Mouse (Mus musculus) stomach, postnatal 0 days (tissue): Measurements from ENCODE around the gene Sec24c. TPM values are rescaled to one million over a fixed set of nuclear protein-coding genes. Genes with fewer than 3 reads are reported as not detected.

Source experiments
- ATAC-seq: fragments of 200-750 bp; cut with Nextera tagmentation; 2 replicates; pipeline ENCODE4 v1.8.0; 2017; ENCODE audit not compliant: low FRiP score, low TSS enrichment
- DNase-seq: peaks from one replicate; pipeline ENCODE4 v3.0.0-alpha.2; 2016; ENCODE audit warnings: low spot score
- H3K27ac ChIP-seq: fragments of 300-500 bp; sonication (generic); replicated peaks from 2 replicates; pipeline ENCODE4 v1.5.1; 2014; ENCODE audit warnings: mild to moderate bottlenecking, control low read depth
- H3K27me3 ChIP-seq: fragments of 300-500 bp; sonication (generic); 2 replicates; pipeline ENCODE4 v1.6.1; 2014; ENCODE audit warnings: low read length; ENCODE audit not compliant: control insufficient read depth, insufficient read depth
- H3K36me3 ChIP-seq: fragments of 300-500 bp; sonication (generic); 2 replicates; pipeline ENCODE4 v1.6.1; 2014; ENCODE audit warnings: low read length, mixed read lengths; ENCODE audit not compliant: control insufficient read depth, insufficient read depth
- H3K4me1 ChIP-seq: fragments of 300-500 bp; sonication (generic); replicated peaks from 2 replicates; pipeline ENCODE4 v1.6.1; 2014; ENCODE audit warnings: antibody characterized with exemption; ENCODE audit not compliant: control insufficient read depth, insufficient read depth
- H3K4me2 ChIP-seq: fragments of 300-500 bp; sonication (generic); replicated peaks from 2 replicates; pipeline ENCODE4 v1.6.1; 2014; ENCODE audit warnings: low read depth, mild to moderate bottlenecking, control low read depth, moderate library complexity
- H3K4me3 ChIP-seq: fragments of 300-500 bp; sonication (generic); 2 replicates; pipeline ENCODE4 v1.5.1; 2014; ENCODE audit warnings: low read depth, low read length, control low read depth
- H3K9ac ChIP-seq: fragments of 300-500 bp; sonication (generic); 2 replicates; pipeline ENCODE4 v1.6.1; 2014; ENCODE audit warnings: mild to moderate bottlenecking, low read length, control low read depth, mixed read lengths
- H3K9me3 ChIP-seq: fragments of 300-500 bp; sonication (generic); 2 replicates; pipeline ENCODE4 v1.6.1; 2016; ENCODE audit warnings: low read length; ENCODE audit not compliant: control insufficient read depth
- CTCF ChIP-seq: IDR thresholded peaks from 2 replicates; pipeline ENCODE4 v1.5.1; 2016; ENCODE audit warnings: antibody characterized with exemption, low read depth, mild to moderate bottlenecking, moderate library complexity
- EP300 ChIP-seq: optimal IDR thresholded peaks from 2 replicates; pipeline ENCODE3; 2016; ENCODE audit warnings: antibody characterized with exemption
- WGBS: fragments of 180-500 bp; shearing (Covaris S2); extraction: QIAGEN DNeasy Blood & Tissue Kit; methylation state at CpG from one replicate; pipeline ENCODE4 v1.1.7; 2014; 5-methylcytosine and 5-hydroxymethylcytosine counted together
- polyA plus RNA-seq: library from polyadenylated mRNA; unstranded; fragments of >200 nt; fragmentation: Nextera tagmentation; extraction: Ambion mirVana; gene quantifications from 2 replicates; pipeline ENCODE4 v1.2.1, GENCODE M21; 2015

The Sec24c gene
- polyA plus RNA-seq, 1 experiment from 2014 or later, result 41.4 TPM

DNA sequence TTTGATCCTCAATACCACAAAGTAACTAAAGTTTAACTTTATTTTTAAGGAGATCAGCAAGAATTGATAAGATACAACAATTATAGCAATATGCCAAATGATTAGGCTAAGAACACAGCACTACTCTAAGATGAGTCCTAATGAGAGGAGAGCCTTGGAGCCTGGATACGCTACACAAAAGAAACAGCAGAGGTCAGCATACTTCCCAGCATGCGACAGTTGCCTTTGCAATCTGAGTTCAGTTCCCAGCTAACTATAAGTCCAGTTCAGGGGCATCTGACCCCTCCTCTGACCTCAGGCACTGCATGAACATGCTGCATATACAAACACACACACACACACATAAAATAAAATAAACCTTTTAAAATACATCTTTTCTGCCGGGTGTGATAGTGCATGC lies 28.6 kb upstream of the Sec24c start:
- Histone ChIP-seq H3K36me3 (no peaks in the 10 kb centered on the region), H3K4me3 (no peak overlapping the region), H3K27ac (no peak overlapping the region), H3K4me2 (no peak overlapping the region), H3K9me3 (no peaks in the 10 kb centered on the region), H3K4me1 (no peaks in the 10 kb centered on the region), H3K9ac (no peak overlapping the region), H3K27me3 (no peaks in the 10 kb centered on the region)
- DNase-seq (no peak), ATAC-seq (no peak)
- 39% methylated on average over 3 of the region's 3 CpGs for WGBS
- peak; percentile 60 for TF ChIP-seq CTCF
- no peak for TF ChIP-seq EP300

GRCm38 (mm10) chr14:20646381-20646780 lies 27.7 kb upstream of the Sec24c start:
- TF ChIP-seq EP300 (no peak), CTCF (no peak)
- Histone ChIP-seq H3K9ac (no peak overlapping the region), H3K4me1 (no peaks in the 10 kb centered on the region), H3K4me2 (no peak overlapping the region), H3K27ac (no peak overlapping the region), H3K9me3 (no peaks in the 10 kb centered on the region), H3K27me3 (no peaks in the 10 kb centered on the region), H3K36me3 (no peaks in the 10 kb centered on the region), H3K4me3 (no peak overlapping the region)
- ATAC-seq (no peak), DNase-seq (no peak)

DNA sequence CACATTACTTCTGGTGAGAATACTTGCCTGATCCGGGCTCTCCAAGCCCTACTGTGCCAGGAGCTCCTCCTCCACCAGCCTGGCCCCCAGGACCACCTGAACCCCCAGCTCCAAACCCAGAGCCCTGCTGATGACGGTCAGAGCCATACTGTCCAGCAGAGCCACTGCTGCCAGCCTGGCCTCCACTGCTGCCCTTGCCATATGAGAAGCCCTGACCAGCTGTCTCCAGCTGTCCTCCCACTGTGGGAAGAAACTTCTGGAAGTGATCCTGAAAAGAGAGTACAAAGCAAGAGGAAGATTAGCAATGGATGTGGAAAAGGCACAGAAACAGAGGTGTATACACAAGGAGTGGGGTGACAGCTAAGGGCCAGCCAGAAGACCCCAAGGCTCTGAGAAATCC lies 23.1 kb upstream of the Sec24c start:
- H3K27ac ChIP-seq, result no peak overlapping the region
- no peak overlapping the region for H3K4me3 ChIP-seq
- no peak overlapping the region for H3K4me2 ChIP-seq
- TF ChIP-seq EP300 (no peak), CTCF (no peak)
- DNase-seq (no peak), ATAC-seq (no peak)
- no peaks in the 10 kb centered on the region for H3K36me3 ChIP-seq
- H3K4me1 ChIP-seq, result no peaks in the 10 kb centered on the region
- 72% methylated on average over 2 of the region's 2 CpGs for WGBS
- H3K27me3 ChIP-seq, result no peaks in the 10 kb centered on the region
- no peak overlapping the region for H3K9ac ChIP-seq
- H3K9me3 ChIP-seq, result no peaks in the 10 kb centered on the region

DNA sequence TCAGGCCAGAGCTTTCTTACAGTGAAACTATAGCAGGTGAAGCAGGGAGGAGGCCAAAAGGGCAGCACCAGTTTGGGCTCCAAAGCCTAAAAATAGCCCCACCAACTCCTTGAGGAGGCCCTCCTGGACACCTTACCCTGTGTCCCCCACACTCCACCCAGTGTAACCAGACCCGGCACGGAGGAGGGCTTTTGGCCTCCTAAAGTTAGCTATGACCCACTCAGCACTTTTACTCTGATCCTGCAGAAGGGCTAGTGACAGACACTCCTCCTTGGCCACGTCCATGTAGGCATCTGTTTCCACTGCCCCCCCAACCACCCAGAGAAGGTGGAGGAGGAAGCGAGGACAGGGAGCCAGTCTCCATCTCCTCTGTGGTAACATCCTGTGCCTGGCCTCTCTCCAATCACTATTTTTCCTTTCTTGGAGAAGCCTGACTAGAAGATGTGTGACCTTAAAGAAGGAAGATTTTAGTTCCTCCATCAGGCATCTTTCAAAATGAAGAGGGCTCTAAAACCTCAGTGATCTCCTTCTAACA lies 22.3 kb upstream of the Sec24c start:
- WGBS, result 70% methylated on average over 4 of the region's 4 CpGs
- no peak for ATAC-seq

GRCm38 (mm10) chr14:20654690-20655421 lies 19.3 kb upstream of the Sec24c start:
- Histone ChIP-seq H3K27me3 (no peaks in the 10 kb centered on the region), H3K36me3 (no peaks in the 10 kb centered on the region), H3K9ac (no peak overlapping the region), H3K27ac (no peak overlapping the region), H3K9me3 (no peaks in the 10 kb centered on the region), H3K4me3 (no peak overlapping the region), H3K4me2 (no peak overlapping the region), H3K4me1 (no peaks in the 10 kb centered on the region)
- TF ChIP-seq EP300 (no peak), CTCF (no peak)
- no peak for DNase-seq
- 65% methylated on average over 9 of the region's 9 CpGs for WGBS
- ATAC-seq, result no peak

More for the DNA sequence above, 22.3 kb upstream of the Sec24c start:
- Histone ChIP-seq H3K4me2 (no peak overlapping the region), H3K9ac (no peak overlapping the region), H3K4me1 (no peaks in the 10 kb centered on the region), H3K27ac (no peak overlapping the region), H3K27me3 (no peaks in the 10 kb centered on the region), H3K4me3 (no peak overlapping the region), H3K9me3 (no peaks in the 10 kb centered on the region), H3K36me3 (no peaks in the 10 kb centered on the region)
- DNase-seq, result no peak
- TF ChIP-seq EP300 (no peak), CTCF (no peak)

DNA sequence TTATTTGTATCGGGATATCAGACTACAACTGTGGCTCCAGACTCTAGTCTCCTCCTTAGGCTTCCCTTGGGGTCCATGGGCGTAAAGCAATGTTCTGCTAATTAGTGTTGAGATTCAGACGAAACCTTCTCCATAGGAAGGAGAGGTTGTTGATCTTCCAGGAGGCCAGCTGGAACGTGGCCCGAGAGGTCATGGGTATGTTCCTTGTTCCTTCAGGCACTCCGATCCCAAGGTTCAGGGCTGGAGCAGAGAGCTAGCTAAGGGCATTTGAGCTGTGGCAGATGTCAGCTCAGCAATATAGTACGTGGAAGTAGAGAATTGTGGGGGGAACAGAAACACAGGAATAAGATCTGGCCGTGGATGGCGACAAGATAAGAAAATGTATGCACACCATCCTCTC lies 18.4 kb upstream of the Sec24c start:
- H3K9me3 ChIP-seq, result no peaks in the 10 kb centered on the region
- H3K4me2 ChIP-seq, result no peak overlapping the region
- H3K4me3 ChIP-seq, result no peak overlapping the region
- no peak overlapping the region for H3K9ac ChIP-seq
- H3K27ac ChIP-seq, result no peak overlapping the region
- H3K27me3 ChIP-seq, result no peaks in the 10 kb centered on the region
- H3K4me1 ChIP-seq, result no peaks in the 10 kb centered on the region
- ATAC-seq (no peak), DNase-seq (no peak)
- 70% methylated on average over 9 of the region's 9 CpGs for WGBS
- H3K36me3 ChIP-seq, result no peaks in the 10 kb centered on the region
- no peak for TF ChIP-seq CTCF
- TF ChIP-seq EP300, result no peak
